Mouse (Mus musculus) embryo, embryonic 11.5 days (tissue): ENCODE measurements at regions not wholly inside any gene's neighbourhood (a gene's known extent, or its start where the extent isn't known, plus 50 kb on each side); places are given as distances from the start of the nearest gene placed in this dataset.

ENCODE experiments used
- DNase-seq: peaks from one replicate; pipeline ENCODE4 v3.0.0-alpha.2; 2012; ENCODE audit warnings: low read depth, low spot score

DNA sequence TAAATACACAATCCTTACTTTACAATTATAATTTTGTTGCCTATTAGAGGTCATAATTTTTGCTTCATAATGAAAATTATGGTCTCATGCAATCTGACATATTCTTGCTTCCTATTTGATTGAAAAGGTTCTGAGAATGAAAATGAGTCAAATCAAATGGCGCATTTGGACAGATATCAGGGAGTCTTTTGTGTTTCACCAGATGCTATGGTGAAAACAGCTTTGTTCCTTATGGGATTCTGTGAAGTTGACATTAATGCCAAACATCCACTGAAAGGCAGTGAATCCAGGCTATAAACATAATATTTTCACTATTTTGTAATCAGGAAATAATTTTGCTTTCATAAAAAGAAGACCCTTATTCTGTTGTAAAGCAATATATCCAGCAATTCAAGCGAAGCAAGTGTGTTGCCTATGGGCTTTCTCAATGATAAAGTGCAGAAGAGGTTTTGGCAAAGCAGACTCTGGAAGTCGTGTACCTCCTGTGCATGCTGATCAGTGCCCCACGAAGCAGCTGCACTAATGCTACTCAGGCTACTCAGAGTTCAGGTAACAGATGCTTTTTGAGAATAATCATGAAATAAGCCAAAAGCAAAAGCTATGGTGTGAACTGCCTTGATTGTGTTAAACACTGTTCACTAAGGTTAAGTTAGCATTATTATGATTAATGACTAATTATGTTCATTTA lies 1353.0 kb upstream of the Luzp2 start:
- no peak for DNase-seq

DNA sequence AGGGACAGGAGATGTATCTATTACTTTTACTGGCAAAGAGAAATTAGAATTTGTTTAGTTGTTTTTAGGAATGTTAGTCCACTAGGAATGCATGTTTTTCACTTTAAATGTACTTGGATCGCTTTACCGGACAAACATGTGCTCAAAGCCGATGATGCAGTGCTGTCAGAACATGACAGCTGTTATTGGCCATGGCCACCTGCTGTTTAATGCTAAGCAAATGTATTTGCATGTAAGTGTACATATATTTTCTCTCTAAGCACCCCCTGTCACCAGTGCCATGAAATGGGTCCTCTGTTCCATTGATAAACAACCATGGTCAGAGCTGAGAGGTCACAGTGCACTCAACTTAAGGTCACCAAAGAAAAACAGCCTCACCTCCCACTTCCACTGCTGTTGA lies 1349.2 kb upstream of the Luzp2 start:
- peak; percentile 9 for DNase-seq

DNA sequence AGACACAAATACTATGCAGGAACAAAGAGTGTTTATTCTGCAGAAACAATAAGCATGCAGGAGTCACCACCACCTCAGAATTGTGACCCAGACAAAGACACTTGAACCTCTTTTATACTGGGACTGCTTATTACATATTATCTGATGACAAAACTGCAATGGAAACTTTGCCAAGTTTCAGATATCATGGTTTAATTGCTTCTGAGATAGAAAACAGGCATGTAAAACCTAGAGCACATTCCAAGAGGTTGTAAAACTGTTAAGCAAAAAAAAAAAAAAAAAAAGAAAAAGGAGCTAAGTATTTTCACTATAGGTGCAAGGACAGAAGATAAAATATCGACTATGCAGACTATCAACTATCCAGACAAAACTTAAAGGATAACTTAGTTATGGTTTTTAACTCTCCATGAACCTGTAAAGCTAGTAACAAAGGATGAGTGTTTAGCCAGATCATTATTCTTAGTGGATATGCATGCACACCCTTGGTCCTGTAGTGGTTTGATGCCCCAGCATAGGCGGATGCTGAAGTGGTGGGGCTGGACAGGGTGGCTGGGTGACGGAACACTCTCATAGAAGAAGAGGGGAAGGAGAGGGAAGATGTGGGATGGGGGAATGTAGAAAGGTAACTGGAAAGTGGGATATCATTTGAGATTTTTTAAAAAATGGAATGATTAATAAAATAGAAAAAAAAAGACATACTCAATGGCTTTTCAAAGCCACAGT lies 1312.9 kb upstream of the Luzp2 start:
- no peak for DNase-seq
